Mouse (Mus musculus): Measurements from ENCODE around the gene Nek3.

DNA sequence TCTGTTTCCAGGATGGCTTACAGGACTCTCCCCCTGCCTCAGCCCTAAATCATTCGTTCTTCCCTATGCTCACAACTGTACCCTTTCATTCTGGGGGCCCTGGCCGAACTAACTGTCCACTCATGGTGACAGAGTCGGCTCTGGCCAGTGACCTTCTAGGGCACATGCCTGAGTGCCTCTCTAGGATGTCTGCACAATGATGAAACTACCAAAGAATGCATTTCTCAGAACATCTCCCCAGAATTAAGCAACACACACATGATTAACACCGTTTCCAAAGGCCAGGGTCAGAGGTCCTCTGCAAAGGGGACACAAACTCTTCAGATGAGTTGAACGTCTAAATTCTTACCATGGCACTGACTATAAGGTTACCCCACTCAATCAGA, 31.5 kb downstream of the Nek3 start:
- TF ChIP-seq POLR2A (IDR thresholded peaks at IDR 0.05; ENCODE audit: insufficient read depth, low read length) (no peak), EP300 (IDR thresholded peaks at IDR 0.05; ENCODE audit: insufficient read depth, low read depth, low read length) (no peak), CTCF (IDR thresholded peaks at IDR 0.05; ENCODE audit: low read depth, low read length) (no peak)

Data from ES-Bruce4 (cell line).